Mouse (Mus musculus) CH12.LX (cell line): ENCODE results near the gene Sarnp.
A peak's percentile ranks its signal among the peaks of the same experiment; 100 is the strongest.

Experiments used
- CHD1 ChIP-seq: IDR thresholded peaks from 2 replicates; pipeline ENCODE4 v1.6.1; 2012; ENCODE audit warnings: low read depth, low read length, improper control_type of control experiment, inconsistent platforms
- CTCF ChIP-seq, 2 experiments: IDR thresholded peaks in 1 of 2; conservative IDR thresholded peaks in 1 of 2; 2 replicates each; pipeline ENCODE4 v1.5.1; 2011 to 2012; ENCODE audit warnings: low read depth in 2 of 2, low read length in 2 of 2, improper control_type of control experiment in 1 of 2, inconsistent platforms in 1 of 2, mild to moderate bottlenecking in 1 of 2, moderate library complexity in 1 of 2
- ELF1 ChIP-seq: IDR thresholded peaks from 2 replicates; pipeline ENCODE4 v1.6.1; 2014; ENCODE audit warnings: low read depth, mild to moderate bottlenecking, inconsistent platforms, low read length, improper control_type of control experiment
- EP300 ChIP-seq: IDR thresholded peaks from 2 replicates; pipeline ENCODE4 v1.6.1; 2011; ENCODE audit warnings: low read length, improper control_type of control experiment
- HCFC1 ChIP-seq: IDR thresholded peaks from 2 replicates; pipeline ENCODE4 v1.6.1; 2012; ENCODE audit warnings: low read depth, mild to moderate bottlenecking, inconsistent platforms, low read length, improper control_type of control experiment
- MAX ChIP-seq: IDR thresholded peaks from 2 replicates; pipeline ENCODE4 v1.6.1; 2011; ENCODE audit warnings: low read length, improper control_type of control experiment
- NRF1 ChIP-seq: IDR thresholded peaks from 2 replicates; pipeline ENCODE4 v1.6.1; 2014; ENCODE audit warnings: low read depth, mild to moderate bottlenecking, inconsistent platforms, low read length, improper control_type of control experiment, moderate library complexity
- PAX5 ChIP-seq: IDR thresholded peaks from 2 replicates; pipeline ENCODE4 v1.6.1; 2012; ENCODE audit warnings: low read length, inconsistent platforms, mixed read lengths
- POLR2A ChIP-seq: IDR thresholded peaks from 2 replicates; pipeline ENCODE4 v1.6.1; 2011; ENCODE audit warnings: low read depth, mild to moderate bottlenecking, improper control_type of control experiment, low read length
- RCOR1 ChIP-seq: conservative IDR thresholded peaks from 2 replicates; pipeline ENCODE4 v1.6.1; 2012; ENCODE audit warnings: low read depth, mild to moderate bottlenecking, inconsistent platforms, low read length, improper control_type of control experiment
- TCF12 ChIP-seq: IDR thresholded peaks from 2 replicates; pipeline ENCODE4 v1.6.1; 2014; ENCODE audit warnings: low read depth, mild to moderate bottlenecking, inconsistent platforms, low read length, improper control_type of control experiment
- ZKSCAN1 ChIP-seq: IDR thresholded peaks from 2 replicates; pipeline ENCODE4 v1.6.1; 2012; ENCODE audit warnings: low read depth, inconsistent platforms, low read length, improper control_type of control experiment, borderline replicate concordance

- TF ChIP-seq CTCF (conservative IDR thresholded peaks at IDR 0.05 in 1 of 2, IDR thresholded peaks at IDR 0.05 in 1 of 2; ENCODE audit: low read depth in 2 of 2, low read length in 2 of 2) = peak; percentile 23 to 72; a peak in 2 of 4 replicates
- TF ChIP-seq EP300 = no peak
- TF ChIP-seq POLR2A = no peak
- TF ChIP-seq MAX = no peak
- TF ChIP-seq CHD1 = no peak
- TF ChIP-seq NRF1 = no peak
- no peak for TF ChIP-seq RCOR1
- no peak for TF ChIP-seq ZKSCAN1
- TF ChIP-seq TCF12 = no peak
- no peak for TF ChIP-seq ELF1
- no peak for TF ChIP-seq PAX5
- no peak for TF ChIP-seq HCFC1
These were observed 28.4 kb downstream of the Sarnp start for GRCm38 (mm10) chr10:128845516-128845915.
